Mouse (Mus musculus): ENCODE results near the gene Ppp1r9a. TPM values are rescaled to one million over a fixed set of nuclear protein-coding genes. Genes with fewer than 3 reads are reported as not detected.

The Ppp1r9a gene
- polyA plus RNA-seq, 1 experiment from 2014 or later = 42.2 TPM

DNA sequence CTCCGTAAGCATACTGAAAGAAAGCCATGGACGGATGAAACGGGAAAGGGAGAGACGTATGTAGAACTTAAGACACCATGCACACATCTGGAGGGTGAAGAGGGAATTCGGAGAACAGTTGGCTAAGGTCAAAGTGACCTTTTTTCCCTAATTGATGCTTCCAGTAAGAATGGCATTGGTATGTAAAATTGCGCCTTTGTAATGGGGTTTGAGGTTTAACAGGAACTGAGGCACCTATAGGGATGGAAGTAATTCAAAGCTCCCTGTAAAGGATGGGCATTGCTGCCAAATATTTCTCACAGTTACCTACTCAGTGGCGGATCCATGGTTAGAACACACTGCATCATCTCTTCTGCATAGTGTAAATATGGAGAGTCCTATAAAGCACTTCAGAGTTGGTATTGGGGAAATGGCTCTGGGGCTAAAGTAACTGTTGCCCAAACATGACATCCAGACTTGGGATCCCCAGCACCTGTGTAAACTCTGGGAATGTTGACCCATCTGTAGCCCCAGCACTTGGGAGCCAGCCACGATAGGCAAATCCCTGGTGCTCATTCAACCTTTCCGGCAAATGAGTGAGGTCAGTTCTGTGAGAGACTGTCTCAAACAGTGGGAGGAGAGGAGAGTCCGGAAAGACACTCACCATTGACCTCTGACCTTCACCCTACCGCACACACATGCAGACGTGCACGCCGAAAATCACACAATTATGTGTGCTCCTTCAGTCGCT, 216.6 kb downstream of the Ppp1r9a start:
- no peak overlapping the region for H3K4me2 ChIP-seq (replicated peaks)
- WGBS = 88% methylated on average over 15 of the region's 15 CpGs
- H3K27ac ChIP-seq = no peak overlapping the region
- peaks cover 21% of the 10 kb centered on the region for H3K36me3 ChIP-seq
- no peaks in the 10 kb centered on the region for H3K4me1 ChIP-seq (replicated peaks)
- no peak overlapping the region for H3K4me3 ChIP-seq (replicated peaks)
- ATAC-seq = no peak
- H3K27me3 ChIP-seq = no peaks in the 10 kb centered on the region
- H3K9ac ChIP-seq (replicated peaks) = no peak overlapping the region
- H3K9me3 ChIP-seq = no peaks in the 10 kb centered on the region

DNA sequence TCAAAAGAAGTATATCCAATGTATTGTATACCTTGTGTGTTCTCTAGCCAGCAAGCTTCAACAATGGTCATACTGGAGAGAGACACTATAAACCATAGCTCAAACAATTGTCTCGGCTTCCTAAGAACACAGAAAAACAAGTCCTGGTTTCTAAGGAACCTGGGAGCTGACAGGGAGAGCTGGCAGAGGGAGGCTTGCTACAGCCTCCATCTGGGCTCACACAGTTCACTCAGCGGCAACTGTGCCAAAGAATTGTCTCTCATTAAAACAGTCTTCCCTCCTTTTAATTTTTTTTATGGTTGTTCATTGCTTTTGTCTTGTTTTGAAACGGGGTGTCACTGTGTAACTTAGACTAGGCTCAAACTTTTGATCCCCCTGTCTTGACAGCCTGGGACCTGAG, 217.5 kb downstream of the Ppp1r9a start:
- Histone ChIP-seq H3K4me1 (replicated peaks) (no peaks in the 10 kb centered on the region), H3K4me3 (replicated peaks) (no peak overlapping the region), H3K9ac (replicated peaks) (no peak overlapping the region), H3K27me3 (no peaks in the 10 kb centered on the region), H3K27ac (no peak overlapping the region), H3K4me2 (replicated peaks) (no peak overlapping the region), H3K36me3 (peaks cover 18% of the 10 kb centered on the region), H3K9me3 (no peaks in the 10 kb centered on the region)
- WGBS = 50% methylated on average over 3 of the region's 3 CpGs
- ATAC-seq = no peak

DNA sequence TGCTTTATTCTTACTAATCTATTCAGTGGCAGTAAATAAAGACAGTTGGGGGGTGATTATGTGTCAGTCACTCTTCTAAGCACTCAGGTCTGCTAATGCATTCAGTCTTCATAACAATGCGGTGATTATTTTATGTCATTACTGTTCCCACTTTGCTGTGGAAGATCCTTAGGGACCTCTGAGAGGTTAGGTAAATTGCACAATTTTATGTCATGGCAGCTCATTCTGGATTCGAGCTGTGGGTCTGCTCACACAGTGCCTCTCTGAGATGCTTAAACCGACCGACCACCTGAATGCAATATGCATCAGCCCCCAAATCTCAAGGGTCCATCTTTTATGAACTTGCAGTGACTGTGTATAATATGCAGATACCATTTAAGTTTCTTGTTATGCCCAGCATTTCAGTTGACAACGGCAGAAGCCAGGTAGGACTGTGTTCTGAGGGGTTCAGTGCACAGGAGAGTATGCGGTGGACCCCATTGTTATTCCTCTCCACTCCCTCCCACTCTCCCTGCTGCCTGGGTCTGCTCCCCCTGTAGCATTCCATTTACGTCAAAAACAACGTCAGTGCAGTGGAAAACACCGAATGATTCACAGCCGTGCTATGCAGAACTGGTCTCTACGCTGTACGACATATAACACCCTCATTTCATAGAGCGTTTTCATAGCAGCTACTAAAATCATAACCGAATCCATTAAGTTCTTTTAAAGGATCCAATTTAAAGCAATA, 226.8 kb downstream of the Ppp1r9a start:
- H3K9ac ChIP-seq (replicated peaks) = no peak overlapping the region
- H3K27ac ChIP-seq = peak overlapping the region; percentile 47; the same call in 1 of the 2 replicates
- WGBS = 59% methylated on average over 14 of the region's 14 CpGs

DNA sequence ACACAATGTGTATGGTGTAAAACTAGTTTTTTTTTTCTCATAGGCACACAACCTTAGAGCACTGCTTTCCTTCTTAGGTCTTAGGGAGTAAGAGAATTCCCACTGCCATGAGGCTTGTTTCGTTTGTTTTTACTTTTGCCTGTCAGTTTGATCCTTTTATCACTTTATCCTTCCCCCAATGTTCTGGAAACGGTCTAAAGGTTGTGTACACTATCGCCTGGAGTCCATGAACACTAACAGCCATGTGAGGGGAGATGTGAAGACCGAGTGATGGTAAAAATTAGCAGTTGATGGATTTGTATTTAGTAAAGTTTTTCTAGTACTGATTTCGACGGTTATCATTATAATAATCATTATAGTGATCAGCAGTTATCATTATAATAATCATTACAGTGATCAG, 232.3 kb downstream of the Ppp1r9a start:
- peaks cover 15% of the 10 kb centered on the region; the same call in 1 of the 2 replicates for H3K36me3 ChIP-seq
- ATAC-seq = no peak
- H3K27me3 ChIP-seq = no peaks in the 10 kb centered on the region
- H3K4me2 ChIP-seq (replicated peaks) = no peak overlapping the region
- WGBS = 92% methylated on average over 6 of the region's 6 CpGs
- H3K4me1 ChIP-seq (replicated peaks) = 0 out of 2 replicates have a peak, but pooled peaks cover 5% of the 10 kb centered on the region
- H3K27ac ChIP-seq = no peak overlapping the region
- no peak overlapping the region for H3K9ac ChIP-seq (replicated peaks)
- H3K4me3 ChIP-seq (replicated peaks) = no peak overlapping the region
- no peaks in the 10 kb centered on the region for H3K9me3 ChIP-seq

More for the DNA sequence above, 226.8 kb downstream of the Ppp1r9a start:
- no peaks in the 10 kb centered on the region for H3K9me3 ChIP-seq
- peak; percentile 88 for ATAC-seq
- peaks cover under 1% of the 10 kb centered on the region; the same call in 1 of the 2 replicates for H3K36me3 ChIP-seq
- H3K4me3 ChIP-seq (replicated peaks) = no peak overlapping the region
- H3K4me2 ChIP-seq (replicated peaks) = no peak overlapping the region
- H3K4me1 ChIP-seq (replicated peaks) = peaks cover 5% of the 10 kb centered on the region
- H3K27me3 ChIP-seq = no peaks in the 10 kb centered on the region

DNA sequence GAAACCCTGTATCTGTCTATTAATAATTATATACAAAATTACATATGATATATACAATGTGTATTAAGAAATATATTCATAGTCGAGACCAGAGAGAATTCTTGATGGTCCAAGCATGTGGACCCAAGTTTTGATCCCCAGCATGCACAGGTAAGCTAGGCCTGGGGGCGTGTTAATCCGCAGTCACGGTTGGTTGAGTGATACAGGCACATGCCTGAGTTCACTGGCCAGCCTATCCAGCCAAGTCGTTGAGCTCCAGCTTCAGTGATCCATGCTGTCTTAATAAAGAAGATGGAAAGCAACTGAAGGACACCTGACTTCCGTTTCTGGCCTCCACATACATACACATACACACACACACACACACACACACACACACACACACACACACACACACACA, 233.3 kb downstream of the Ppp1r9a start:
- peaks cover 15% of the 10 kb centered on the region; the same call in 1 of the 2 replicates for H3K36me3 ChIP-seq
- 72% methylated on average over 6 of the region's 6 CpGs for WGBS

DNA sequence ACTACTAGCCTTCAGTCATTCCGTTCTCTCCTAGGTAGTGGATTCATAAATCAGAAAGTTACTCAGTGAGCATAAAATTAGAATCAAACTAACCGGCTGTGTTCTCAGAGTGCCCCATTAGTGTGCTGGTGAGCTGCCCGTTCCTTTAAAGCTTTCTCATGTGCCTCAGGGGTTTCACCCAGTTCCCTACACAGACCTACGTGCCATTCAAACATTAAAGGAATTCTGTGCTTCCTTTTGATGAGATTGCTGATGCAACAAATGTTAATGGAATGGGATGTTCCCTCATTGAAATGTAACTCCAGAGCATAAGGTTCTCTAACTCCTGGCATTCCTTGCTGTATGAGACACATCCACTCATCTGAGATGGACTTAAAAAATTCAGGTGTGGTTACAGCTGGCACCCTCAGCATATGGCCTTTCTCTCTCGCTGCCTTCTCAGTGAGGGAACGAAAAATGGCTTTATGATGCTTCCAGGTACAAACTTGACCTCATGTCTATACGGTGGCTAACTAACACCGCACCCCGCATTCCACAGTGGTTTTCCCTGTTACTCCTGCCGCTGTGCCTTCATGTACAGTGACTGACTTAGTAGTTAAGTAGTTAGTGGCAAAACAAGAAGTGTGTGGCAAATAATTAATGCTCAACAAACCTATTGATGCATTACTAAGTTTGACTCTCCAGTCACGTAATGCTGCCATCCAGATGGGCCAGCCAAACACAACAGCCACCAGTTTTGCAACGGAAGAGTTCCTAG, 236.3 kb downstream of the Ppp1r9a start:
- Histone ChIP-seq H3K4me1 (replicated peaks) (0 out of 2 replicates have a peak, but pooled peaks cover 5% of the 10 kb centered on the region), H3K4me2 (replicated peaks) (no peak overlapping the region), H3K9me3 (no peaks in the 10 kb centered on the region), H3K4me3 (replicated peaks) (no peak overlapping the region), H3K27ac (no peak overlapping the region), H3K36me3 (peaks cover 15% of the 10 kb centered on the region; the same call in 1 of the 2 replicates), H3K9ac (replicated peaks) (no peak overlapping the region), H3K27me3 (no peaks in the 10 kb centered on the region)
- WGBS = 87% methylated on average over 12 of the region's 12 CpGs
- ATAC-seq = no peak

More for the DNA sequence above, 233.3 kb downstream of the Ppp1r9a start:
- no peak overlapping the region for H3K4me3 ChIP-seq (replicated peaks)
- no peak for ATAC-seq
- no peak overlapping the region for H3K9ac ChIP-seq (replicated peaks)
- H3K9me3 ChIP-seq = no peaks in the 10 kb centered on the region
- no peak overlapping the region for H3K27ac ChIP-seq
- H3K4me1 ChIP-seq (replicated peaks) = 0 out of 2 replicates have a peak, but pooled peaks cover 5% of the 10 kb centered on the region
- no peaks in the 10 kb centered on the region for H3K27me3 ChIP-seq
- no peak overlapping the region for H3K4me2 ChIP-seq (replicated peaks)

DNA sequence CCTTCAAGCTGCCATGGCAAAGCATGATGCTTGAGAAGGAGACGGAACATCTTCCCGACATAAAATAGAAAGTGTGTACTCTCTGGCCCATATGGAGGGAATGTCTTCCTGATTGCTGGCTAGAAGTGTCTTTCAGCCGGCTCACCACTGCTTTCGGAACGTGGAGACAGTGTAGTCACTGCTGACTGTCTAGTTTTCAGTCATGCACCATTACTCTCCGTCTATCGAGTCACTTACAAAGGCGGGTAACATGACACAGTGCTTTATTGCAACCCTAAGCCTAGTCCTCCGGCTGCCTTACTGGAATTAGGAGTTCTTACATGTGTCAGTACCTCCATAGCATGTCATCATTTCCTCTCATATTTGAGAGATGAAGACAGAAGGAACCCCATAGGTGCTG, 236.9 kb downstream of the Ppp1r9a start:
- ATAC-seq = no peak
- WGBS = 79% methylated on average over 9 of the region's 9 CpGs
- Histone ChIP-seq H3K4me2 (replicated peaks) (no peak overlapping the region), H3K36me3 (0 out of 2 replicates have a peak, but pooled peaks cover 13% of the 10 kb centered on the region), H3K27ac (no peak overlapping the region), H3K9me3 (no peaks in the 10 kb centered on the region), H3K4me3 (replicated peaks) (no peak overlapping the region), H3K9ac (replicated peaks) (no peak overlapping the region), H3K27me3 (no peaks in the 10 kb centered on the region), H3K4me1 (replicated peaks) (0 out of 2 replicates have a peak, but pooled peaks cover 5% of the 10 kb centered on the region)

DNA sequence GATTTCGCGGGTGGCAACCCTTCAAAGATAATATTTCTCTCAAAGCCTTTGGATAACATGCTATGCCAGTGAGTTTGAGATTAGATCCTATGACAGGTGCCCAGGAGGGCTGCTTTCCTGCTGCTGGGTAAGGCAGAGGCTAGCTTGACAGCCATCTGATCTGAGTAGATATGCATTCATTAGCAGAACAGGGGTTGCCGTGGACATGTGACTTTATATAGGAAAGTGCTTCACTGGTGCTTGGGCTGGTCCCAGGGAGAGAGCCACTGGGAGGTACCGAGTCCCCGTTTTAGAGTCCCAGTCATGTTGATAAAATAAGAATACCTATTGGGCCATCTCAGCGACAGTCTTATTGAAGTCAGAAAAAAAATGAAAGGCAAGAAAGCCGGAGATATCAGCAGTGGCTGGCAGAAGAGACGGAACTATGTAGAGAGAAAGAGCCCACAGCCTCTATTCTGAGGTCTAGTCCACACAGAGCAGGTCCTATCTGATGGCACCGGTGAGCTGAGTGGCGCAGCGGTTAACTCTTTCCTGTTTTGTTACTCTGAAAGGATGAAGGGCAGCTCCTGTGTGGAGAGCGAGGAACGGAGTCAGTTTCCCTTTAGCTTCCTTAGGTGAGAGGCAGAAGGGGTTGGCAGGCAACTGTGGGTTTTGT, 244.9 kb downstream of the Ppp1r9a start:
- Histone ChIP-seq H3K9ac (replicated peaks) (no peak overlapping the region), H3K36me3 (no peaks in the 10 kb centered on the region), H3K4me2 (replicated peaks) (no peak overlapping the region), H3K4me1 (replicated peaks) (peaks cover 12% of the 10 kb centered on the region), H3K27me3 (no peaks in the 10 kb centered on the region), H3K9me3 (no peaks in the 10 kb centered on the region), H3K4me3 (replicated peaks) (no peak overlapping the region), H3K27ac (no peak overlapping the region)
- ATAC-seq = 0 out of 2 replicates have a peak, but pooled peaks have one; percentile 20
- 74% methylated on average over 13 of the region's 13 CpGs for WGBS

DNA sequence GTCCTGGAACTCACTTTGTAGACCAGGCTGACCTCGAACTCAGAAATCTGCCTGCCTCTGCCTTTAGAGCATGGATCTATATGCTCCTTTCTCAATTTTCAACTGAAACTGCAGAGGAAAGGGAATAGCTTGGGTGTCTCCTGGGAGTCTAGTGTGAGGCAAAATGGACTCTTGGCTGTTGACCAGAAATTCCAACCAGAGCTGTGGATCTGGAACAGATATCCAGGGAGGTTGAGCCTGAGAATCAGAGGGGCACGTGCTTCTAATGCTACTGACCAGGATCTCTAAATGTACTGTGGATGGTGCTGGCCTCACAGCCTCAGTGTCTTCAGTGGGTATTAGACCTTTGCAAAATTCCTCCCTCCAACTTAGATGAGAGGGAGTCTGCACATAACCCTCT, 247.2 kb downstream of the Ppp1r9a start:
- H3K4me2 ChIP-seq (replicated peaks) = no peak overlapping the region
- WGBS = 100% methylated on average over 2 of the region's 2 CpGs
- no peak overlapping the region for H3K9ac ChIP-seq (replicated peaks)
- no peak overlapping the region for H3K4me3 ChIP-seq (replicated peaks)
- no peaks in the 10 kb centered on the region for H3K9me3 ChIP-seq
- H3K27me3 ChIP-seq = no peaks in the 10 kb centered on the region
- 0 out of 2 replicates have a peak, but pooled peaks cover 3% of the 10 kb centered on the region for H3K36me3 ChIP-seq
- no peak for ATAC-seq
- no peak overlapping the region for H3K27ac ChIP-seq
- peaks cover 12% of the 10 kb centered on the region for H3K4me1 ChIP-seq (replicated peaks)

DNA sequence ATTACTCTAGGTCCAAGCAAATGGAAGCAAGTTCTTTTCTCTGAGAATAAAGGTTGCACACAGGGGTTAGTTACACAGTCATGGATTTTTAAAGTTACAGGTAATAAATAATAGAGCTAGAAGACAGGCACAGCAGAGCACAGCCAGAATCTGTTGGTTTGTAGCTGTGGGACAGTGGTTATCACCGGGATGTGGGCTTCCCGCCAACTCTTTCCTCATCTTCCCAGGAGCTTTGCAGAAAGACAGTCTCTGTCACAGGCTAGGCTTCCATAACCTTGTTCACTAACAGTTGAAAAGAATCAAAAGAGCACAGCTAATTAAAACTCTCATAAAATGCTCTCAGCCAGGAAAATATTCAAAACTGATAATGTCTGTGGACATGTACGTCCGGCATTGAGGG, 248.5 kb downstream of the Ppp1r9a start:
- Histone ChIP-seq H3K4me2 (replicated peaks) (no peak overlapping the region), H3K27ac (no peak overlapping the region), H3K9me3 (no peaks in the 10 kb centered on the region), H3K4me1 (replicated peaks) (peaks cover 12% of the 10 kb centered on the region), H3K4me3 (replicated peaks) (no peak overlapping the region), H3K36me3 (0 out of 2 replicates have a peak, but pooled peaks cover 4% of the 10 kb centered on the region), H3K27me3 (no peaks in the 10 kb centered on the region), H3K9ac (replicated peaks) (no peak overlapping the region)
- WGBS = 54% methylated on average over 4 of the region's 4 CpGs
- no peak for ATAC-seq

DNA sequence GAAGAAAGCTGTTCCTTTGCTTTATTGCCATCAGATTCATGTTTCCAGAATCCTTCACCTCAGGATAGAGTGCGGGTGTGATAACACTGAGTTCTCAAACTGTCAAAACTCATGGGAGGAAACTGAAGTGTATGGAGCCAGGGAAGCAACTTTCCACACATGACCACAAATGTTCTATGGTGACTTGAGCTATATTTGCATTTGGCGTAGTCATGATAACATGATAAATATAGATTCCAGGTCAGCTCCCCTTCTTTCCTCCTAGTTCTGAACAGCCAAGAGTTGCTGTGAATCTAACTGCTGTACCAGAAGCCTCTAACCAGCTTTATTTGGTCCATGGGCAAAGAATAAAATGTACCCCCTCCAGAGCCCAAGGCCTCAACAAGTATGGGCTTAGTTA, 249.5 kb downstream of the Ppp1r9a start:
- no peak for ATAC-seq
- Histone ChIP-seq H3K9ac (replicated peaks) (no peak overlapping the region), H3K27me3 (no peaks in the 10 kb centered on the region), H3K9me3 (no peaks in the 10 kb centered on the region), H3K36me3 (0 out of 2 replicates have a peak, but pooled peaks cover 4% of the 10 kb centered on the region), H3K4me2 (replicated peaks) (no peak overlapping the region), H3K27ac (no peak overlapping the region), H3K4me1 (replicated peaks) (peaks cover 12% of the 10 kb centered on the region), H3K4me3 (replicated peaks) (no peak overlapping the region)
- 88% methylated on average over 2 of the region's 2 CpGs for WGBS
